Mouse (Mus musculus) right cerebral cortex, postnatal 4 days (tissue): ENCODE measurements at regions not wholly inside any gene's neighbourhood (a gene's known extent, or its start where the extent isn't known, plus 50 kb on each side); places are given as distances from the start of the nearest gene placed in this dataset.

Experiments
- DNase-seq: peaks from one replicate; pipeline ENCODE4 v3.0.0-alpha.2; 2022

GRCm38 (mm10) chr15:97458748-97459221 lies 211.7 kb upstream of the Amigo2 start:
- no peak for DNase-seq

GRCm38 (mm10) chr15:97458139-97458747 lies 211.2 kb upstream of the Amigo2 start:
- DNase-seq = no peak

DNA sequence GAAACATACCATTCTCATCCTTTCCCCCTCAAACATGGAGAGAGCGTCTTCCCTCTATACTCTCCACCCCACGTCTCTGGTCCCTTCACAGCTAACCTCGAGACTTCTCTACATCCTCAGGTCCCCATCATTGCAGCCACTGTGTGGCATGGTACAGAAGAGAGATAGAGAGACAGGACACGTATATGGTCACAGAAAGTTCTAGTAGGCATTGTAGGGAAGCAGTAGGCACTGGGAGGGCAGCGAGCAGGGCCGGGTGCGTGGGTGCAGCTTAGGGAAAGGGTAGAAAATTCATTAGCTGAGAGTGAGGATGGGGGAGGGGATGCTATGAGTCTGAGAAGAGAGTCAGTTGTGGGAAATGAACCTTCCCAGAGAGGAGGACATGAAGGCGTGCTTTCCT lies 210.4 kb upstream of the Amigo2 start:
- DNase-seq = no peak

DNA sequence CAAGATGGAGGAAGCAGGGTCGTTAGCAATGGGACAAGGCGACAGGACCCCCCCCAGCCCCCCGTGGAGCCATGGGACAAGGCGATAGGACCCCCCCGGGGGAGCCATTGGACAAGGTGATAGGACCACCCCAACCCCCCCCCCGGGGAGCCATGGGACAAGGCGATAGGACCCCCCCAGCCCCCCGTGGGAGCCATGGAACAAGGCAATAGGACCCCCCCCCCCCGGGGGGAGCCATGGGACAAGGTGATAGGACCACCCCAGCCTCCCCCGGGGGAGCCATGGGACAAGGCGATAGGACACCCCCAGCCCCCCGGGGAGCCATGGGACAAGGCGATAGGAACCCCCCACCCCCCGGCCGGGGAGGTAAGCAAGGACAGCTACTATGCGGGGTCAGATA lies 209.9 kb upstream of the Amigo2 start:
- no peak for DNase-seq

DNA sequence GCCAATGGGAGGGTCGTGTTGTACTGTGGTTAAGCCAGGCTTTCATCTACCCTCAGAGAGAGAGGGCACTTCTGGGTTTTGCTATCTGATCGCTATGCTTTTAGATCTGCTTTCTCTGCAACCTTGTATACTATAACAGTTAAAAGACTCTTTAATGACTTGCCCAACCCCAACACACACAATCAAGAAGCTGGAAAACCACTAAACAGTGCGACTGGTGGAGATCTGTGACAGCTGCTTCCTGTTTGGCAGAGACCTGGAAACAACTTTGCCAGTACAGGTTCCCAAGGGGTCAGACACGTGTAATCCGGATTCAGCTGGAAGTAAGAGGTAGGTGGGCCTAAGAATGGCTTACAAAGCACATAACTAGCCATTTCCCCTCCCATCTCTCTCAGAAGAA lies 208.6 kb upstream of the Amigo2 start:
- no peak for DNase-seq

- no peak for DNase-seq
Observed at GRCm38 (mm10) chr15:97449724-97450123, 202.6 kb upstream of the Amigo2 start.

GRCm38 (mm10) chr15:97449001-97449400 lies 201.9 kb upstream of the Amigo2 start:
- DNase-seq = no peak

DNA sequence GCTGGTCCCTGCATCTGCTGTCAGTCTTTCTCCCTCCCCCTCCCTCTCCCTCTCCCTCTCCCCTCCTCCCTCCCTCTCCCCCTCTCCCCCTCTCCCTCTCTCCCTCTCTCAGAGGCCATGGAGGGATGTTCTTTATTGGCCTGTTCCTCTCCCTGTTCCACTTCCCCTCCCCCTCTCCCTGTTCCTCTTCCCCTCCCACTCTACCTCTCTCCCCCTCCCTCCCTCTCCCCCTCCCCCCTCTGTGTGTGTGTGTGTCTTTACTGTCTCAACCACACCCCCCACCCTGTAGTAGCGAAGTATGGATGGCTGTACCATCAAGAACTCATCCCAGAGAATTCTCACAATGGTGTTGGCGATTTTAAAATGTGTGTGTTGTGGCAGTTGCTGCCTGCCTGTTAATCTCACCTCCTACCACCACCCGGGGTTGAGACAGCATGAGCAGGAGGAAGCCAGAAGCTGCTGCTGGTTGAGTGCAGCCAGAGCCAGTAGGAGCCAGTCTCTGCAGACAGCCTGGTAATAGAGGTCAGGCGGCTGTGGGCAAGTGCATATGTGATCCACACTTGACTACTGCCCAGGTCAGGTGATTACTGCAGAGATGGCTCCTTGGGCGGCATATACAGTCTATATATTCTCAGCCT lies 201.3 kb upstream of the Amigo2 start:
- DNase-seq = no peak

DNA sequence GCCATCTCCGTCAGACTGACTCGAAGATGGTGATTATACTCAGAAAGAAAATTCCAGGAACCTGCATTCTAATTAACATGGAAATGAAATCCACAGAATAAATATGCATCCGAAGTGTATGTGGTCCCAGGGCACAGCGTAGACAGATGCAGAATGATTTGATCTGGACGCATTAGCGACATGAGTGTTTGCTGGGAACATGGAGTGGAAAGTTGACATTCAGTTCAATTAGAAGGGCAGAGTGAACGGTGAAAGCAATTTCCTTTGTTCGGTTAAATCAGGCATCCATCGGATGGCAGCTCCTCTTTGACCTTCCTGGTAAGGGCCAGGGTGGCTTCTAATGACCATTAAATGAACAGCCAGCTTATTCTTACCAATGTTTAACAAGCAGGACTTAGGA lies 199.1 kb upstream of the Amigo2 start:
- no peak for DNase-seq

GRCm38 (mm10) chr15:97438235-97438760 lies 191.2 kb upstream of the Amigo2 start:
- no peak for DNase-seq
